Mouse (Mus musculus): ENCODE results near the gene Prrc2b.

DNA sequence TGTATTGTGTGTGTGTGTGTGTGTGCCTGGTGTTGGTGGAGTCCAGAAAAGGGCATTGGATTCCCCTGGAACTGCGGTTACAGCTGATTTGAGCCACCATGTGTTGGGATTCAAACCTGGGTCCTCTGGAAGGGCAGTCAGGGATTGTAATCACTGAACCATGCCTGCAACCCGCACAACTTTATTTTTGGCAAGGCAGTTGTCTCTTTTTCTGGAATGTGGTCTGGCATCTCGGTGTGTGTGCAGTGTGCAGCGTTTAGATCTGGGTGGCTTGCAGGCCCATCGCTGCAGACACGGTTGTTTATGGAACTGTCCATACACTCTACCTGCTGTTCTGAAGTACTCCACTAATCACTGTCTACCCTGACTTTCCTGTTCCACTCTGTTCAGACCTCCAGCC, 28.5 kb downstream of the Prrc2b start:
- no peak for TF ChIP-seq POLR2A (IDR thresholded peaks at IDR 0.05; ENCODE audit: control insufficient read depth, low read depth, low read length)
- no peak for TF ChIP-seq CTCF (IDR thresholded peaks at IDR 0.05; ENCODE audit: control insufficient read depth, insufficient read depth, insufficient replicate concordance, low read depth, low read length)

All from testis, adult 2 months (tissue).